Mouse (Mus musculus): ENCODE measurements at regions not wholly inside any gene's neighbourhood (a gene's known extent, or its start where the extent isn't known, plus 50 kb on each side); places are given as distances from the start of the nearest gene placed in this dataset.

DNA sequence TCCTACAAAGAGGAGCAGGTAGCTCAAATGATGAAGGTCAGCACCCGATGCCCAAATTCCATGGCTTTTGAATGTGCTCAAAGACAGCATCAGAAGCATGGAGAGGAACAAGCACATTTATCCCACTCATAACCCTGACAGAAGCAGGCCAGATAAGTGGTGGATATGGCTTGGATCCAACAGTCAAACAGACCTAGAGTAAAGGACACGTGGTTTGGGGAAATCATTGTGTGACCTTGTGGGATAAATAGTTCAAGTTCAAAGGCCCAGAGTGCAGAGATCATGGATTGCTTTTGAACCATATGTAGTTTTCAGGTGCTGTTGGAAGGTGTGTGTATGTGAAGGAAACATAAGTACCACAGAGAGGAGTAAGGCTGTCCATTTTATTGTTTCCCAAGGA lies 94.9 kb upstream of the H2al1a start:
- Histone ChIP-seq H3K27ac (no peak overlapping the region), H3K9me3 (replicated peaks) (no peaks in the 10 kb centered on the region), H3K4me1 (no peaks in the 10 kb centered on the region), H3K4me3 (no peak overlapping the region), H3K36me3 (no peaks in the 10 kb centered on the region), H3K27me3 (ENCODE audit: low read depth, poor library complexity, severe bottlenecking) (peaks cover 62% of the 10 kb centered on the region)
- DNase-seq (ENCODE audit: low spot score) = no peak
- 89% methylated on average over 2 of the region's 2 CpGs for WGBS

DNA sequence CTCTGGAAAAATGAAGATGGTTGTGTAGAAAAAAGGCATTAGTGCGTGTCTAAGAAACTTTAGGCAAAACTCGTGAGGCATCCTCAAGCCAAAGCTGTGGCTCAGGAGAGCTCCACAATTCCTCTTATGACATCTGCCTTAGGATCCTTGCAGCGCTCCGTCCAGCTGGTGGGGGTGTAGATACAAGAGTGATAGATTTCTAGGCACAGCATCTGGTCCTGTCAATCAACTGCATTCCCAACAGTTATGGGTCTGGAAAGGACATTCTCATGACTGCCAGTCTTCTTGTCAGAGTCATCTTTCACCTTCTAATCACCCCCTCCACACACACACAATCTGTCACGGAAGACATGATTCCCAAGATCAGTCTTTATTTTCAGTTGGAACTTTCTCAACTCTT lies 89.2 kb upstream of the H2al1a start:
- no peak for DNase-seq (ENCODE audit: low spot score)
- H3K4me3 ChIP-seq = no peak overlapping the region
- no peak overlapping the region for H3K27ac ChIP-seq
- H3K4me1 ChIP-seq = no peaks in the 10 kb centered on the region
- no peaks in the 10 kb centered on the region for H3K36me3 ChIP-seq
- H3K27me3 ChIP-seq (ENCODE audit: low read depth, poor library complexity, severe bottlenecking) = peaks cover 63% of the 10 kb centered on the region
- WGBS = 86% methylated on average over 5 of the region's 5 CpGs
- no peaks in the 10 kb centered on the region for H3K9me3 ChIP-seq (replicated peaks)

- no peak for DNase-seq (ENCODE audit: low spot score)
- Histone ChIP-seq H3K9me3 (replicated peaks) (no peaks in the 10 kb centered on the region), H3K36me3 (no peaks in the 10 kb centered on the region), H3K27ac (no peak overlapping the region), H3K27me3 (ENCODE audit: low read depth, poor library complexity, severe bottlenecking) (peaks cover 67% of the 10 kb centered on the region), H3K4me3 (no peak overlapping the region), H3K4me1 (no peaks in the 10 kb centered on the region)
- 85% methylated on average over 1 of the region's 1 CpGs for WGBS
Measured at GRCm38 (mm10) chrX:11212811-11213210, 86.2 kb upstream of the H2al1a start.

GRCm38 (mm10) chrX:11213492-11213891 lies 85.6 kb upstream of the H2al1a start:
- Histone ChIP-seq H3K4me1 (no peaks in the 10 kb centered on the region), H3K9me3 (replicated peaks) (no peaks in the 10 kb centered on the region), H3K36me3 (no peaks in the 10 kb centered on the region), H3K27me3 (ENCODE audit: low read depth, poor library complexity, severe bottlenecking) (peaks cover 70% of the 10 kb centered on the region), H3K27ac (no peak overlapping the region), H3K4me3 (no peak overlapping the region)
- WGBS = 59% methylated on average over 3 of the region's 3 CpGs
- peak; percentile 51 for DNase-seq (ENCODE audit: low spot score)

DNA sequence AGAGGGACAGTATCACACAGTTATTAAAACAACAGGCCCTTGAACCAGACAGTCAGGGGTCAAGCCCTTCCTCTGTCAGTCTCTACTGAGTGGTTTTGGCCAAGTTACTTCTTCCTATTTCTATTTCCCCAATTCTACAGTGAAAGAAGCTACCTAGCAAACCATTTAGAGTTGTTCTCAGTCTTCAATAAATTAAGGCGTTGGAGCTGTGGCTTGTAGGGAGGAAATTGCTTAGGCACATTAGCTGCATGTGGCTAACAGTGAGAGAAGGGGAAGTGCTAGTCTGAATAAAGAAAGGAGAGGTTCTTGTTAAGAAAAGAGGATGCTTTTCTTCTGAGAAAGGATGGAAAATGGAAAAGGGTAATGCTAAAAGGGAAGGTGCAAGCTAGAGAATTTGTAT lies 60.0 kb upstream of the H2al1a start:
- H3K27ac ChIP-seq = no peak overlapping the region
- H3K9me3 ChIP-seq (replicated peaks) = no peaks in the 10 kb centered on the region
- no peaks in the 10 kb centered on the region for H3K4me1 ChIP-seq
- DNase-seq (ENCODE audit: low spot score) = no peak
- peaks cover 87% of the 10 kb centered on the region for H3K27me3 ChIP-seq (ENCODE audit: low read depth, poor library complexity, severe bottlenecking)
- no peaks in the 10 kb centered on the region for H3K36me3 ChIP-seq
- WGBS = 92% methylated on average over 1 of the region's 1 CpGs
- no peak overlapping the region for H3K4me3 ChIP-seq

DNA sequence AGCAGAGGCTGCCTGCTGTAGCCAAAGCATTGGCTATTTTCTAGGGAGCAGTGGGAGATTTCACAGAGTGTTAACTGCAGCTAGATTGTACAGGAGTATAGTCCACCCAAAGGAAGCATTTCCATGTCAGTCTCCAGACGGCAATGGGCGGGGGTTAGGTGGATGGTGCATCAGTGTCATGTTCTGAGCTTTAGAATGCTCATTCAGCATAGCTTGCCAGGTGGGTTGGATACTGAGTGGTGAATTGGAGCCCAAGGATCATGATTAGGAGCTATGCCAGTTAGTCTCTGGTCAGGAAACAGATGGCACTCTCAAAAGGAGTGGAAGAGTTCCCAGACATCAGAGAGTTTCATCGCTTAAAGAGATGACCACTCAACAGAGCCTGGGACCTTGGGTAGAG lies 53.5 kb upstream of the H2al1a start:
- H3K27me3 ChIP-seq (ENCODE audit: low read depth, poor library complexity, severe bottlenecking) = peaks cover 93% of the 10 kb centered on the region
- DNase-seq (ENCODE audit: low spot score) = no peak
- H3K4me3 ChIP-seq = no peak overlapping the region
- no peaks in the 10 kb centered on the region for H3K9me3 ChIP-seq (replicated peaks)
- no peaks in the 10 kb centered on the region for H3K36me3 ChIP-seq
- H3K27ac ChIP-seq = no peak overlapping the region
- peaks cover 9% of the 10 kb centered on the region for H3K4me1 ChIP-seq
- 95% methylated on average over 3 of the region's 3 CpGs for WGBS
